Mouse (Mus musculus) retina, embryonic 14.5 days (tissue): Measurements from ENCODE around the gene Rogdi.
A peak's percentile ranks its signal among the peaks of the same experiment; 100 is the strongest.

Source experiments
- DNase-seq: peaks from one replicate; pipeline ENCODE4 v3.0.0-alpha.2; 2015; ENCODE audit warnings: low spot score

Gene Rogdi

DNA sequence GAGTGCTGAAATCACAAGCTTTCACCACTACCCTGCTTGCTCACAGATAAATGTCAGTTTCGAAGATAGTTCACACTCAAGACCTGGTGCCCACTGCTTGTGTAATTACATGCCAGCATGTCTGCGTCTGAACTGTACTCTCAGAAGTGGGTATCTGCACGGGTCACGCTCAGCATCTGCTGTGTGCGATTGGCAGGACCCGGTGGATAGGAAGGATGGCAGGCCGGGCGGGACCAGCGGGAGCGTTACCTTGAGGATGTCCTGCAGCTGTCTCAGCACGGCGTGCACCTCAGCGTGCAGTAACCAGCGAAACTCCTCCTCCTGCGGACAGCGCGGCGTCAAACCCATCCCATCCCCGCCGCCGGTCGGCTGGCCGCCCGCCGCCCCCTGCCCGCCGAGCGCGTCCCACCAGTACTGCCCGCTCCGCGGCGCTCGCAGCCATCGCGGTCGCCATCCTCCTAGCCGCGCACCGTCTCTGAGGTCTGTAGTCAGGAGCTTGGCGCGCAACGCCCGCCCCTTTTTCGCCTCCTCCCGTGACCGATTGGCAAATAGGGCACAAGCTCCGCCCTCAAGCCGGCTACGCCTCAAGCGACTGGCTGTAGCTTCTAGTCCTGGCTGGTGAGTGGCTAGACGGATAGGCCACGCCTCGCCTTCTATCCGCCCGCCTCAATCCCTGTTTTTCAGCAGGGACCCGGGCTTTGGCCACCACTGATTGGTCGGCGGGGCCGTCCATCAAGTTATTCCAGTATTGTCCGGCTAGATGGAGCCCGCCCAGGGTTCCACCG lies at the start of gene Rogdi:
Gene Rogdi, minus strand, starts transcription at position 500 of the 785 bp plus-strand sequence.
- DNase-seq, result peak; percentile 100

DNA sequence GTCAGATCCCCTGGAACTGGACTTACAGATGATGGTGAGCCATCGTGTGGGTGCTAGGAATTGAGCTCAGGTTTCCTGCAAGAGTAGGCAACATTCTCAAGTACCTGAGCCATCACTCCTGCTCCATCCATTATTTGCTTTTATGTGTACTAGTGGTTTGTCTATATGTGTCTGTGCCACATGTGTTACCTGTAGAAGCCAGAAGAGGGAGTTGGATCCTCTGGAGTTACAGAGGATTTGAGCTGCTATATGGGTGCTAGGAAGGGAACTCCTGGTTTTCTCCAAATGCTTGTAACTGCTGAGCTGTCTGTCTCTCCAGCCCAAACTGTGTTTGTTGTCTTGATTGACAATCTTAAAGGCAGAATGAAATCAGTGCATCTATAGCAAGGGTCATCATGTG lies 44.8 kb upstream of the Rogdi start:
- DNase-seq, result peak; percentile 37

DNA sequence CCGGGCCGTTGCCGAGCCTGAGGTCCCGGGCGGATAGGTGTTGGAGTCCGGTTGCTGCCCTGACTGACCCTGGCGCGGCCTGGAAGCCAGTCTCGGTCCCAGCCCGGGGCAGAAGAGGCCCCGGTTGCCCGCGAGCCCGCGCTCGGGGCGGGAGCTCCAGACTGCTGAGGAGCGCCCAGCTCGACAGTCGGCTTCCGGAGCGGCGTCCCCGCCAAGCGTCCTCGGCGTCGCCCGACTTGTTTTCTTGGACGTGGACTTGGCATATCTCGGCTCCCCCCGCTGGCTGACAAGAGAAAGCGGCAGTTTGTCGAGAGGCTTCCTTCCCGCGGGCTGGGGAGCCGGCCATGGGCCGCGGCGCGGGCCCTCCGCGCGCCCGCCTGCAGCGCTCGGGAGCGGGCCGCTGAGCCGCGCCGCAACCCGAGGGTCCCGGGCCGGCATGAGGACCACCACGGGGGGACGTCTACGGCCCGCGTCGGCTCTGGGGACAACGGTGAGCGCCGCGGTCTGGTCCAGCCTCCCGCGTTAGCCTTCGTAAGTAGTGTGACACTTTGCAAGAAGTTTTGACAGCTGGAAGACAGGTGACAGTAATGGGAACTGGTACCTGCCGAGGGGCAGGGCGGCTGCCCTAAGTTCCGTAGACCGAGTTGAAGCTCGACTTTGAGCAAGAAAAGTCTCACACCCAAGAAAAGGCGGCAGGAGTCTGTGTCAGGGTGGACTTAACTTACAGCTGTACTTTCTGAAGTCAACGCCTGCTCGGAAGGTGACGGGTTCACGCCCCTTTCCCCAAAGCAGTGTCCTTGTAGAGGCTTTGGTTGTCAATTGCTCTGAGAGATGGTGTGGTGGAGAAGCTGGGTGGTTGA lies 37.1 kb upstream of the Rogdi start:
- peak; percentile 73 for DNase-seq

DNA sequence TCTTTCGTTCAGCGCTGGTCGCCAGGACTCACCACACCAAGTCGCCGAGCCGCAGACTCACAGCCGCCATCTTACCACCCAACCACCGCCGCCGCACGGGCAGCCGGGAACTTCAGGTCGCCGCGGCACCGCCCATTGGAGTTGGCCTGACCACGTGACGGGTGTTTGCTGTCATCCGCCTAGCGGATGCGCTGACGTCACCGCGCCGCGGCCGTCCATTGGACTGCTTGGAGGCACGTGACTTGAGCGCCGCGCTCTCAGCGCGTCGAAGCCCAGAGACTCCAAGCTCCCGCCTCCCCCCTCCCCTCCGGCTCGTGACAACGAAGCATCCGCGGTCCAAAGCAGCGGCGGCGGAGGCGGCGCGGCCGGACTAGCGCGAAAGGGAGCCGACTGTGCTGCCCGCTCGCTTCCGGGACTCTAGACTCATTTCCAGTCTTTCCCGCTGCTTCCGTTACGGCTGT lies 36.5 kb upstream of the Rogdi start, which contains the start of the genes Glyr1 and Ubn1:
Gene Glyr1, minus strand, starts transcription at position 90 of the 461 bp plus-strand sequence.
Gene Ubn1, plus strand, starts transcription at position 284 of the 461 bp plus-strand sequence.
- DNase-seq, result peak; percentile 99

DNA sequence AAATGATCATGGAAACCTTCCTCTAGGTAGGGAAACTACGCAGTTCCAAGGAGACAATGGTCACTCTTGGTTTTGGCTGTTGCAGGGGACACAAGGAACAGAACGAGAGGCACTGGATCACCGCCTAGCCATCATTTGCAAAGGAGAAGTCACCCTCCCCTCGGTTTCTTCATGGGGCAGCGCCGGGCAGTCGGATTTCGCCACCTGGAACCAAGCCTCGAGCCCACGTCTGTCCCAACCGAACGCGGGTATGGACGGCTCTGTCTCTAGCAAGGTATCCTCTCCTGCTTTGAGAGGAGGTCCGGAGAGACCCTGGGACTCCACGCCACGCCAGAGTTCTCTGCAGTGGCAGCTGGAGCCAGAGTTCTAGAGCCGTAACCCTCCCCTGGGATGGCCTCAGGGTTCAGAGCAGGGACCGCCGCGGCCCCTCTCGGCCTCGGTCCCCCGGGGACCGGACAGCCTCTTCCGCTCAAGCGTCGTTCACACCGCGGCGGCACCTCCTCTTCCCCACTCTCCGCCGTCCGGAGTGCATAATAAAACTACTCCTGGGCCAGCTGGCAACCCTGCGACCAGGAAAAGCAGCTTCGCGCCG lies 35.9 kb upstream of the Rogdi start:
- no peak for DNase-seq

DNA sequence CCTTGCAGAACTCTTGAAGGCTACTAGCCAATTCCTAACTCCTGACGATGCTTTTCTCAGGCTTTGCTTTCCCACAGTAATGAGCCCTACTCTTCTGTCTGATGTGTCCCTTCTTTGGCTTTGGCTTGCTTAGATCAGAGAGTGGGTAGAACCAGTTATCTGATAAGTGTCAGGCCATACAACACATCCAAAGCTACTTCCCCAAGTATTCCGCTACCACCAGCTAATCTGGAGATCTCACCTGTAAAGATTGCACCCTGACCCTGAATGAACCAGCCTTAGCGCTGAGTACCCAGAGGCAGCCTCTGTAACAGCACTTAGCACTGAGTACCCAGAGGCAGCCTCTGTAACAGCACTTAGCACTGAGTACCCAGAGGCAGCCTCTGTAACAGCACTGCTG lies 32.0 kb upstream of the Rogdi start:
- DNase-seq, result no peak

DNA sequence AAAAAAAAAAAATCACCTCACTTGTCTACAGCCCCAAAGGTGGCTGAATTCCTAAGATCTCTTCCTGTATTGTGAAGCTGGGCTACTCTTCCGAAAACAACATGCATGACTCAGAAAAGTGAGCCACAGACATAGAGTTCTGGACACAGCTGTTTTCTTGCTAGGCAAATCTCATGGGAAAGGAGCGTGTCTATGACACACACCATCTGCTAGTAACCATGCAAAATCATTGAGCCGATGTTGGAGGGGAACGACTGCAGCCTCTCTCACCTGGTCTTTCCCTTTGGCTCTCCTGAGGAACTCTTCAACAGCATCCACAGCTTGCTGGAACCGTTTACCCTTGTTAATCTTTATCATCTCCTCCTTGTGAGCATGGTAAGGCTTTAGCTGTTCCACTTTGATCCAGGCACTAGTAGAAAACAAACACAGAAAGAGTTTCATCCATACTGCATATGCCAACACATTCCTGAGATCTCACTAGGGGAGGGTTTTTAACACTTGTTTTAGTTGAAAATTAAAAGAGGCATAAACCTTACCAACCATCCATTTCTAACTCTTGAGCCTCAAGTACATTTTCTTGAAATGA lies 23.4 kb upstream of the Rogdi start:
- DNase-seq, result peak; percentile 10

DNA sequence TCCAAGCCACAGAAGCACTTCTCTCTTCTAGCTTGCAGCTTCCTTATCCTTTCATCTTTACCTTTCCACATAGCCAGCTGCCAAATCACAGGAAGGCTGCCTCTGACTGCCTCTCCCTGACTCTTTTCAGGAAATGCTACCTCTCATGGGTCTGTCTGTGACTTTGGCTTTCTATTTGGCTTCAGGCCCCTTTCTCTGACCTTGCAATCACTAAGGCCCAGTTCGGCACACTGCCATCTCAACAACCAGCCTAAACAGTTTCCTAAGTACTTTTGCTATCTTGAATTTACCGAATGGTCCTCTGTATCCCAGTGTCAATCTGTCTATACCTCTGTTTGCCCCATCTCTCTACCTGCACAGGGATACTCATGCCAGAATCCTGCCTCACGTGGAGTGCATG lies 22.2 kb upstream of the Rogdi start:
- DNase-seq, result no peak

DNA sequence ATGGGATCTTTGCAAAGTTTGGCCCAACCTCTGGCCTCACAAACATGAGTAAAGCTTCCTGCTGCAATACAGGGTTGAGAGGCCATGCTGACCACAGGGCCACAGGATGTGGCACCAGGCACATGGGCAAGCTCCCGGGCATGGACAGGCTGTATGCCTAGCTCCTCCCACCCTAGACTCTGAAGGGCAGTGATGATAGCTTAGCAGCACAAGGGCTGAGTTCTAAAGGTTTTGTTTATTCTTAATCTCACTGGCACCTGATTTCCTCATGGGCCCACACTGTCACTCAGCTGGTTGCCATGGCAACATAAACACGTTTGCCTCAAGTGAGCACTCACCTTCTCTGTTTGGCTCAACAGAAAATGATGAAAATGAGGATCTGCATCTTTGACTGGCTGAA lies 16.5 kb upstream of the Rogdi start:
- no peak for DNase-seq

DNA sequence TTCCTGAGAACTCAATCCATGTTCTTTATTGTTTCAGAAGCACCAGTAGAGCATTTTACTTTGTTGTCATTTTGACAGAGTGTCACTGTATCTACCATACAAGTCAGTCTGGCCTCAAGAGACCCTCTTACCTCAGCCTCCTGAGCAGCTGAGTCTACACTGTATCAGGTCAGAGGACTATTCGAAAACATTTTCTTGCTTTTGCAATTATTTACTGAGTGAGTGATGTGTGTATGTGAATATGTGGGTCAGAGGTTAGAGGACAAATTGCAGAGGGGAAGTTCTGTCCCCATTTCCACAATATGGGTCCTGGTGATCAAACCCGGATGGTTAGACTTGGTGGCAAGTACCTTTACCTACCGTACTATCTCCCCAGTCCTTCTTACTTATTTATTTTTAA lies 10.7 kb upstream of the Rogdi start:
- no peak for DNase-seq

DNA sequence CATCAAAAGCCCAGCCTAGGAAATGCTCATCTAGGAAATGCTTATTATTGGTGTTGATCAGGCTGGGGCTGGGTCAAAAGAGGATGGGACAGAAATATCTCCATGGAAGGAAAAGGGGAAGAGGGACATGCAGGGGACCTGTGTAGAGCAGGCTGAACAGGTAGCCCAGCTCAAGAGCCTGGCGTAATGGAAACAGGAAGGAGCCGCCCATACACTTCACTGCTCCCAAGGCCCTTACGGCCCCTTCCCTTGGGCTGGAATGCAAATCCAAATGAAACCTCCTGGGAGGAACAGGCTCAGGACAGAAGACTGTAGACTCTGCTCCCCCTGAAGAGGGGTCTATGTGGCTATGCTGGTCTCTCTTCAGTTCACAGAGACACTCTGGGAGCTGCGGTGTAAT lies 1.2 kb upstream of the Rogdi start:
- DNase-seq, result no peak

DNA sequence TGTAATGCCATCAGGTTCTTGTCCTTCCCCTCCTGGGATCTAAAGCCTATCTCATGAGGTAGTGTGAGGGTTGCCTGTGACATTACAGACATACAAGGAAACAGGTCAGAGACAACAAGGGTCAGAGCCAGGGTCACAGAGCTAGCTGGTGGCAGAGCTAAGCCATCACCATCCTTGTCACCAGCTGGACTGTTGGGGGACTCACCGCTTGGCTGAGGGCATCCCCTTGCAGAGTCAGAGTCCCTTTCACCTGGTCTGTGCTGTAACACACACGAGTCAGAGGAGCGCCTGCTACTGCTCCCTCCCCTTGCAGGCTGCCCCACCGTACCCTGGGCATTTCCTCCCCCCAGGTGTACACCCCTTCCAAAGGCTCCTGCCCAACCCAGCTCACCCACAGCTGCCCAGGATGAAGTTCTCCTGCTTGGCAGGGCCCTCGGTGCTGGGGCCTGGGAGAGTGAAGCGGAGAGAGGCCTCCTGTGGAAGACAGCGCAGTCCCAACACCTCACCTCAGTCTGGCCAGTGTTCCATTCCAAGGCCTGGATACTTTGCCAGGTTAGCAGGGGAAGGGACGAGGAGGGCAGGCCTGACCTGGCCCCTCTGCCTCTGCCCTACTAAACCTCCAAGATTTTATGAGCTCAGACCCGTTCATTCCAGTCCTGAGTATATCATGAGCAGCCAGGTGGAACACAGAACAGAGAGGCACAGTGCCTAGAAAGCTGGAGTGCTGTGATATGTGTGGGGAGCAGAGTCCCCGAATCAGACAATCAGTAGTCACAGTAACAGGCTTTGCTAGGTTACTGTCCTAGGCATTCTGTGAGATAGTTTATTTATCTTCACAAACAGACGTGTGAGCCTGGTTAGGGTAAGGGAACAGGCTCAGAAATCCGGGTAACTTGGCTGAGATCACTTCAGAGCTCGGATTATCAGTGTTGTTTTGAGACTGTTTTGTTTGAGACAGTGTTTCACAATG lies 1.0 kb downstream of the Rogdi start:
- no peak for DNase-seq

DNA sequence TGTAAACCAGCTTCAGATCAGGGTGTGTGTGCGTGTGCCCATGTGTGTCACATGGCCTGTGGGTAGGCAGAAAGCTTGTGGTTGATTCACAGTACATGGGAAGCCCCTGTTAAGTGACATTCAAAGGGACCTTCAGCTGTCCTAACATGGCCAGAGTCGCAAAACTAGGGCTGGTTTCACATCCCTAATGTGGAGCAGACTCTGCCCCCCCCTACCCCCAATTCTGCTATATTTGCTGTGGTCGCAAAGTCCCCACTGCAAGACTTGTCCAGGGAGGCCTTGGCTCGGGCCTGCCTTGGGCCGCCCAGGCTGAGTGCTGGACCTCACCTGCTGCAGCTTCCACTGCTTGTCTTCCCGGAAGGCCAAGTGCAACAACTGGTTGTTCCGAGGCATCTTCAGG lies 2.1 kb downstream of the Rogdi start:
- DNase-seq, result no peak

DNA sequence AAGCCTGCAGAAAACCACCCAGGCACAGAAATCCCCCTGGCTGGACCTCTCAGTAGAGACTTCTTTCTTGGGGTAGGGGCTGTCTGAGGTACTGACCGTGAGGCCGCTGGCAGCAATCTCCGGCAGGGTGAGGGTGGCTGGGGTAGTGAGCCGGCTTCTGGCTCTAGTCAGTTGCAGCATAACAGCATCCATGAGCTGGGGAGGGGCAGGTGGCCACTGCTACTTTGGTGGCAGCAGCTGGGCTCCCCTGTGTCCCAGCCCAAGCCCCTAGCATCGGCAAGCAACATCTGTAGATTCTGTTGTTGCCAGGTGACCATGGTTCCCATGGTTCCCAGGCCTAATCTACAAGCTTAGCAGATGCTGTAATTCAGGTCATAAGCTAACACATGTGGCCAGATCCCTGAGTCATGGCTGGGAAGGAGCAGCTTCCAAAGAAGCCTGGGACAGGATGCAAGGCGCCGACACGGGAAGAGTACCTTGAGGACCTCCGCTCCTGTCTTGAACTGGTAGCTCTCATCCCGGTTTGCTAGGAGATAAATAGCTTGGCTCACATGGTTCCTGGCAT lies 2.9 kb downstream of the Rogdi start:
- DNase-seq, result peak; percentile 15

DNA sequence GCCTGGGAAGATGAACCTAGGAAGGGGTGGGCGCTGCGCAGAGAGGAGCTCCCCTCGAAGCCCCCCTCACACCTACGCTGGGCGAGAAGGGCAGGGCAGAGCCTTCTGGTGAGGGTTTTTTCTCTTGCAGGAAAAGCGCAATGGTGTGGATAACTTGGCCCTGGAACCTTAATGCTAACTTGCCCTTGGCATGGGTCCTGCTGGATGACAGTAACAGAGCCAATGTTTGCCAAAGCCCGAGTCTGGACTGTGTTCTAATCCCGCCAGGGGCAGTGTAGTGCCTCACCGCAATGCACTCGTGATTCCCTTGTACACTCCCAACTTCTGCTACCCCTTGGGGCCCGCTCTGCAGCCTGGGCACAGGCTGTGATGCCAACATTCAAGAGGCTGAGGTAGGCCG lies 5.3 kb downstream of the Rogdi start:
- DNase-seq, result no peak

DNA sequence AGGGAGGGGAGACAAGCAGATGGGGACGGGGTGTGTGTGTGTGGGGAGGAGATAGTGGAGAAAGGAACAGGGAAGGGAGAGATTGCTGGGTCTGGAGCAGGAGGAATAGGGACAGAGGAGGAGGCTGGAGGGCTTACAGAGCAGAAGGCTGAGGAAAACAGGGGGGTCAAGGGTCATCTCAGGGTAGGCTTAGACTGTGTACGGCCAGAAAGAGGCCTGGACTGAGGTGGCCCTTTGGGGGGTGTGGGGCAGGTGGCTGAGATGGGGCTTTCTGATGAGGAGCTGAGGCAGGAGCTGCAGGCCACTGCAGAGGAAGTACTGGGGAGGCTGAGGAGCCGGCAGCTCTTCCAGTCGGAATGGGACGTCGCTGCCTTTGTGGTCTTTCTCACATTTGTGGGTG lies 5.9 kb downstream of the Rogdi start:
- no peak for DNase-seq

DNA sequence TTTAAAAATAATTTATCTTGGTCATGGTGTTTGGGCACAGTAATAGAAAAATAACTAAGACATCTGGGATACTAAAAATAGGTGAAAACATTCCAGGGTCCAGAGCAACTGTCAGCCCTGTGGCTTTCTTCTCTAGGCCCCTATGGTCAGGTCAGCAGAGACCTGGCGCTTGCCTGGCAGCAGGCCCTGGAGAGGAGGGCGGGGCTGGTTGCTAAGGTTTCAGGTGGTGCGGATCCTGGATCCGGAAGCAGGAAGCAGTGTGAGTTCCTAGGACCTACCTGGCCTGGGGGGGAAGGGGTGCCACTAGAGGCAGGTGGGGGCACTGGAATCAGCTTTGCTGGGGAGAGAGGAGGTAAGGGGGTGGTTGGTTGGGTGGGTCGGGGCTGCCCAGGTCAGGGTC lies 6.3 kb downstream of the Rogdi start, which contains the start of gene Smim22:
Gene Smim22, plus strand, starts transcription at position 222 of the 400 bp plus-strand sequence.
- DNase-seq, result no peak

DNA sequence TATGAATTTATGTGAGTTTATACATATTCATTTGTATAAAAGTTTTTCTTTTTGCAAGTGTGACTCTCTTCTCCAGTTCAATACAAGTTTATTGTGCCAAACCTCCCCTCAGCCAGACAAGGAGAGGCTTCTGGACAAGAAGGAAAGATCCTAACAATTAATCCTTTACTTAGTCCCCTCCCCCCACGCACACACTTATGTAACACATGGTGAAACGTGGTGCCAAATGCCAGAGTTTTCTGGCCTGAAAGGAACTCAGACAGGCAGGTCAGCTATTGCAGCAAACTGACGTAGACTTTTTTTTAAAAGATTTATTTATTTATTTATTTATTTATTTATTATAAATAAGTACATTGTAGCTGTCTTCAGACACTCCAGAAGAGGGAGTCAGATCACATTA lies 12.7 kb downstream of the Rogdi start:
- DNase-seq, result no peak

DNA sequence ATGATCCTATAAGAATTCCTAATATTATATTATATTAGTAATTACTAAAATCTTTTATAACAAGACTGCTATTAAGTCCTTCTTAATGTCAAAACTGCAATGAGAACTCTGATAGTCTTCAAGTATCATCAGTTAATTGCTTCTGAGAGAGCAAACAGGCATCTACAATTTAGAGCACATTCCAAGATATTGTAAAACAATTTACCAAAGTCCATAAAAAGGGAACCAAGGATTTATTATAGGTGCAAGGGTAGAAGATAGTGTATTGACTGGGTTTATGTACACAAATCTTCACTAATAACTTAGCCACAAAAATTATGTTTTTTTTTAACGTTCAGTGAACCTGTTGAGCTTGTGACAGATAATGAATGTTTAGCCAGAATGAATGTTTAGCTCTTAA lies 14.4 kb downstream of the Rogdi start:
- DNase-seq, result no peak

DNA sequence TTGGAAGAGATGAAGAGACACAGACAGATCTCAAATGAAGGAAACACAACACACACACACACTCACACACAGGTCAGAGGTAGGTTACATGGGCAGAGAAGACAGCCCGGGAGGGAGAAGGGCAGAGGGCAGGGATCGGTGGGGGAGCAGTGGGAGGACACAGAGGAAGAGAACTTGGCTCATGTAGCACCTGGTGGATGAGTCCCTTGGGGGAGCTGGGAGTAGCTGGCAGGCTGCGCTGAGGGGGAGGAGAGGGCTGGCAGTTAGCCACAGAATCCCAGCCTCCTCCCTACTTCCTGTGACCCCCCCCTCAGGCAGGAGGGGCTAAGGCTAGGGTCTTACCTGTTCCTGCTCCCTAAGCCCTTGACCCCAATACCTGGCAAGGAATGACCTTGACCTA lies 15.8 kb downstream of the Rogdi start, which contains the start of gene Sept12:
Gene Sept12, minus strand, starts transcription at position 300 of the 400 bp plus-strand sequence.
- DNase-seq, result no peak

DNA sequence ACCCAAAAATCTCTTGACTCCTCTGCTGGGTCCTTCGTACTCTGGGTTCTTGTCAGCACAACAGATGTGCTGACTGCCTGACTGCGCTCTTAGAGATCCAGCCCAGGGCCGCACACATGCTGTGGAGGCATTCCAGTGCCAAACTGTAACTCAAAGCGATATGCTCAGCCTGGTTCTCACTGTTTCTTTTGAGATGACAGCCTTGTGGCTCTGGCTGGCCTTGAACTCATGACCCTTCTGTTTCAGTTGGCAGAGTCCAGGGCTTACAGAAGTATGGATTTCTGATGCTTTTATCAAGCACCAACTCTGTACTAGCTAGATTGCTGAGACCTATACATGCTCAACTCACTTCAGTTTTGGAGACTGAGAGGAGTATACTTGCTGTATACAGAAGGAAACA lies 20.1 kb downstream of the Rogdi start:
- DNase-seq, result no peak
